Mouse (Mus musculus): ENCODE measurements around the gene Ptrhd1. TPM values are rescaled to one million over a fixed set of nuclear protein-coding genes. Genes with fewer than 3 reads are reported as not detected.
"Not testable (repeated sequence)": the region's sequence is repeated elsewhere in the genome, so short reads cannot be mapped to it uniquely, and the experiment has no call there.

Ptrhd1 gene
- polyA plus RNA-seq, 1 experiment, result 3.7 TPM

- DNase-seq (ENCODE audit: low read depth, low spot score), result no peak
- WGBS, result 95% methylated on average over 15 of the region's 15 CpGs
Measured at GRCm38 (mm10) chr12:4237481-4237880, 3.7 kb downstream of the Ptrhd1 start.

GRCm38 (mm10) chr12:4240281-4240680 lies 6.5 kb downstream of the Ptrhd1 start:
- not testable (repeated sequence) for DNase-seq (ENCODE audit: low read depth, low spot score)
- WGBS, result 79% methylated on average over 8 of the region's 8 CpGs

- DNase-seq (ENCODE audit: low read depth, low spot score), result no peak
- 84% methylated on average over 2 of the region's 2 CpGs for WGBS
Measured at GRCm38 (mm10) chr12:4243805-4244204, 10.0 kb downstream of the Ptrhd1 start.

- WGBS, result 54% methylated on average over 10 of the region's 10 CpGs
- peak; percentile 47 for DNase-seq (ENCODE audit: low read depth, low spot score)
Measured at GRCm38 (mm10) chr12:4245742-4246141, 11.9 kb downstream of the Ptrhd1 start.

GRCm38 (mm10) chr12:4249786-4250185 lies 16.0 kb downstream of the Ptrhd1 start:
- DNase-seq (ENCODE audit: low read depth, low spot score), result no peak

GRCm38 (mm10) chr12:4252742-4253655 lies 19.2 kb downstream of the Ptrhd1 start:
- no peak for DNase-seq (ENCODE audit: low read depth, low spot score)
- 92% methylated on average over 16 of the region's 16 CpGs for WGBS

More at GRCm38 (mm10) chr12:4249786-4250185, 16.0 kb downstream of the Ptrhd1 start:
- WGBS, result 83% methylated on average over 6 of the region's 6 CpGs

- WGBS, result 87% methylated on average over 4 of the region's 4 CpGs
- DNase-seq (ENCODE audit: low read depth, low spot score), result no peak
Measured at GRCm38 (mm10) chr12:4267765-4268164, 33.9 kb downstream of the Ptrhd1 start.

- no peak for DNase-seq (ENCODE audit: low read depth, low spot score)
- 88% methylated on average over 6 of the region's 6 CpGs for WGBS
Measured at GRCm38 (mm10) chr12:4271078-4271477, 37.3 kb downstream of the Ptrhd1 start.

- WGBS, result 95% methylated on average over 3 of the region's 3 CpGs
- no peak for DNase-seq (ENCODE audit: low read depth, low spot score)
Measured at GRCm38 (mm10) chr12:4278978-4279755, 45.3 kb downstream of the Ptrhd1 start.

GRCm38 (mm10) chr12:4279878-4280277 lies 46.1 kb downstream of the Ptrhd1 start:
- DNase-seq (ENCODE audit: low read depth, low spot score), result no peak
- WGBS, result 91% methylated on average over 3 of the region's 3 CpGs

GRCm38 (mm10) chr12:4285186-4285585 lies 51.4 kb downstream of the Ptrhd1 start:
- DNase-seq (ENCODE audit: low read depth, low spot score), result no peak
- 58% methylated on average over 3 of the region's 3 CpGs for WGBS

Other genes starting within 250 kb of the Ptrhd1 start
- gene Efr3b, start 195.1 kb upstream of the Ptrhd1 start, polyA plus RNA-seq (2012; rRNA removed), result 0.92 and 5.7 TPM in 2 replicates
- 2.2 and 2.5 TPM in 2 replicates for gene Dnajc27, start 151.4 kb upstream of the Ptrhd1 start, polyA plus RNA-seq (2012; rRNA removed)
- 2.7 and 3.6 TPM in 2 replicates for gene Adcy3, start 100.9 kb upstream of the Ptrhd1 start, polyA plus RNA-seq (2012; rRNA removed)
- gene Cenpo, start 267 bp downstream of the Ptrhd1 start, polyA plus RNA-seq (2012; rRNA removed), result 8.2 and 11.0 TPM in 2 replicates
- 14.3 and 23.9 TPM in 2 replicates for gene Ncoa1, start 243.2 kb downstream of the Ptrhd1 start, polyA plus RNA-seq (2012; rRNA removed)

All from large intestine, adult 2 months (tissue).